Mouse (Mus musculus) left cerebral cortex, adult 11 months (tissue): Measurements from ENCODE around the gene Polg.

Experiments used
- DNase-seq: peaks from one replicate; pipeline ENCODE4 v3.0.0; 2022; ENCODE audit warnings: low spot score

Polg gene

GRCm38 (mm10) chr7:79502152-79503102 is 36.3 kb upstream of the Polg start:
- DNase-seq = no peak

- DNase-seq = no peak
Measured at GRCm38 (mm10) chr7:79501581-79502031, 35.4 kb upstream of the Polg start.

- no peak for DNase-seq
Measured at GRCm38 (mm10) chr7:79500681-79501306, 34.6 kb upstream of the Polg start.

GRCm38 (mm10) chr7:79499596-79500570 is 33.7 kb upstream of the Polg start:
- no peak for DNase-seq

GRCm38 (mm10) chr7:79498965-79499595 is 32.9 kb upstream of the Polg start:
- DNase-seq = no peak

- DNase-seq = no peak
Measured at GRCm38 (mm10) chr7:79498356-79498755, 32.2 kb upstream of the Polg start.

GRCm38 (mm10) chr7:79497701-79498115 is 31.5 kb upstream of the Polg start:
- DNase-seq = no peak

GRCm38 (mm10) chr7:79496816-79497328 is 30.7 kb upstream of the Polg start:
- no peak for DNase-seq

- DNase-seq = no peak
Measured at GRCm38 (mm10) chr7:79495988-79496815, 30.0 kb upstream of the Polg start.

- no peak for DNase-seq
Measured at GRCm38 (mm10) chr7:79493915-79494314, 27.8 kb upstream of the Polg start.

- no peak for DNase-seq
Measured at GRCm38 (mm10) chr7:79486528-79486927, 20.4 kb upstream of the Polg start.

- DNase-seq = no peak
Measured at GRCm38 (mm10) chr7:79474831-79475399, 8.8 kb upstream of the Polg start.

GRCm38 (mm10) chr7:79473496-79474194 is 7.5 kb upstream of the Polg start:
- DNase-seq = no peak

GRCm38 (mm10) chr7:79472792-79473191 is 6.6 kb upstream of the Polg start:
- DNase-seq = no peak

GRCm38 (mm10) chr7:79471436-79471835 is 5.3 kb upstream of the Polg start:
- DNase-seq = no peak

- DNase-seq = no peak
Measured at GRCm38 (mm10) chr7:79470718-79471117, 4.6 kb upstream of the Polg start.

- DNase-seq = no peak
Measured at GRCm38 (mm10) chr7:79469766-79470165, 3.6 kb upstream of the Polg start.

- no peak for DNase-seq
Measured at GRCm38 (mm10) chr7:79468994-79469393, 2.8 kb upstream of the Polg start.

- no peak for DNase-seq
Measured at GRCm38 (mm10) chr7:79467951-79468350, 1.8 kb upstream of the Polg start.
